In genomic region chr7:98307921-98308606, GRCm38 (mm10) we compare ENCODE assay signal across 8 mouse cellular contexts. TPM values are rescaled to one million over a fixed set of nuclear protein-coding genes. Genes with fewer than 3 reads are reported as not detected.
A peak's percentile ranks its signal among the peaks of the same experiment; 100 is the strongest.
DNase-seq lines count a peak whose midpoint lies in the region; ATAC-seq and TF ChIP-seq lines count a peak whose summit lies in the region.

No protein-coding gene starts in this region.

- H3K4me1 ChIP-seq in kidney, embryonic 14.5 days (ENCODE audit: control insufficient read depth, insufficient read depth, low read length) = peaks cover 3% of the 10 kb centered on the region; the same call in 1 of the 2 replicates
- H3K4me1 ChIP-seq in bone marrow macrophage, adult 2 months (ENCODE audit: control insufficient read depth, insufficient read depth, low read length) = peaks cover 18% of the 10 kb centered on the region
- peaks cover 14% of the 10 kb centered on the region for H3K4me1 ChIP-seq in hindbrain, embryonic 13.5 days (replicated peaks)
- peaks cover 8% of the 10 kb centered on the region for H3K4me1 ChIP-seq in midbrain, embryonic 15.5 days

- H3K27me3 ChIP-seq in kidney, embryonic 14.5 days (ENCODE audit: control insufficient read depth, insufficient read depth, low read length) = no peaks in the 10 kb centered on the region
- 0 out of 2 replicates have a peak, but pooled peaks cover 3% of the 10 kb centered on the region for H3K27me3 ChIP-seq in hindbrain, embryonic 13.5 days
- H3K27me3 ChIP-seq in midbrain, embryonic 15.5 days (replicated peaks) = no peaks in the 10 kb centered on the region

- H3K27ac ChIP-seq in kidney, embryonic 14.5 days (ENCODE audit: low read depth, low read length) = no peak overlapping the region
- H3K27ac ChIP-seq in bone marrow macrophage, adult 2 months (ENCODE audit: insufficient read depth, low read depth, low read length) = peak overlapping the region; percentile 71
- no peak overlapping the region for H3K27ac ChIP-seq in hindbrain, embryonic 13.5 days
- H3K27ac ChIP-seq in midbrain, embryonic 15.5 days = no peak overlapping the region

- TF ChIP-seq POLR2A in bone marrow macrophage, adult 2 months (IDR thresholded peaks at IDR 0.05; ENCODE audit: borderline replicate concordance, low read depth, low read length) = no peak

- H3K9me3 ChIP-seq in kidney, embryonic 14.5 days (ENCODE audit: control insufficient read depth, low read length) = no peaks in the 10 kb centered on the region
- no peaks in the 10 kb centered on the region for H3K9me3 ChIP-seq in hindbrain, embryonic 13.5 days
- no peaks in the 10 kb centered on the region for H3K9me3 ChIP-seq in midbrain, embryonic 15.5 days

- intact Hi-C loops in left cerebral cortex, postnatal 36 days (cut with DNase I) = no loop called here

- peak overlapping the region; percentile 56 for H3K4me3 ChIP-seq in kidney, embryonic 14.5 days (ENCODE audit: low read length)
- H3K4me3 ChIP-seq in bone marrow macrophage, adult 2 months (ENCODE audit: insufficient read depth, low read length) = peak overlapping the region; percentile 91
- peak overlapping the region; percentile 88 for H3K4me3 ChIP-seq in hindbrain, embryonic 13.5 days
- H3K4me3 ChIP-seq in midbrain, embryonic 15.5 days = peak overlapping the region; percentile 55

- H3K36me3 ChIP-seq in kidney, embryonic 14.5 days (ENCODE audit: control insufficient read depth, insufficient read depth, low read length) = no peaks in the 10 kb centered on the region
- no peaks in the 10 kb centered on the region for H3K36me3 ChIP-seq in hindbrain, embryonic 13.5 days
- H3K36me3 ChIP-seq in midbrain, embryonic 15.5 days (replicated peaks) = no peaks in the 10 kb centered on the region

- no peak for DNase-seq in kidney, adult 18-20 months
- no peak for DNase-seq in left cerebral cortex, postnatal 36 days (ENCODE audit: low spot score in 2 of 2)
- DNase-seq in c-Kit-positive CD71-positive TER-119-positive erythroid progenitor cells, embryonic 14.5 days (ENCODE audit: low spot score) = no peak

- H3K9ac ChIP-seq in kidney, embryonic 14.5 days (ENCODE audit: low read depth, low read length) = peak overlapping the region; percentile 77
- peak overlapping the region; percentile 88 for H3K9ac ChIP-seq in hindbrain, embryonic 13.5 days
- H3K9ac ChIP-seq in midbrain, embryonic 15.5 days = peak overlapping the region; percentile 77; the same call in 1 of the 2 replicates

- 43% methylated on average over 9 of the region's 9 CpGs for WGBS in kidney, embryonic 14.5 days
- 51% methylated on average over 9 of the region's 9 CpGs for WGBS in hindbrain, embryonic 13.5 days
- WGBS in midbrain, embryonic 15.5 days = 40% methylated on average over 9 of the region's 9 CpGs

- ATAC-seq in kidney, embryonic 14.5 days (ENCODE audit: low FRiP score, low TSS enrichment) = no peak
- no peak for ATAC-seq in hindbrain, embryonic 13.5 days (ENCODE audit: low FRiP score)
- no peak for ATAC-seq in midbrain, embryonic 15.5 days (replicated peaks)
- no peak for ATAC-seq in megakaryocyte progenitor cell, adult 5-6 weeks (replicated peaks; ENCODE audit: poor library complexity)

- H3K4me2 ChIP-seq in kidney, embryonic 14.5 days (replicated peaks; ENCODE audit: low read depth, low read length) = peak overlapping the region; percentile 91
- H3K4me2 ChIP-seq in hindbrain, embryonic 13.5 days = peak overlapping the region; percentile 85
- peak overlapping the region; percentile 81 for H3K4me2 ChIP-seq in midbrain, embryonic 15.5 days

- TF ChIP-seq CTCF in bone marrow macrophage, adult 2 months (IDR thresholded peaks at IDR 0.05; ENCODE audit: low read depth, low read length) = no peak

RNA-seq across cellular contexts. Expression of gene Acer3, which starts 12.9 kb away (rescaled TPM):
- 25.6 and 27.4 TPM in 2 replicates for polyA plus RNA-seq in kidney, embryonic 14.5 days (2014; fragmentation: Nextera tagmentation; extraction: Ambion mirVana)
- polyA plus RNA-seq in bone marrow macrophage, adult 2 months (2012; ENCODE audit: insufficient read depth, insufficient read length, missing spikeins) = 69.6 and 73.6 TPM in 2 replicates
- polyA plus RNA-seq in hindbrain, embryonic 13.5 days (2015; fragmentation: Nextera tagmentation; extraction: Ambion mirVana) = 16.6 and 18.3 TPM in 2 replicates
- 18.3 and 18.8 TPM in 2 replicates for polyA plus RNA-seq in midbrain, embryonic 15.5 days (2015; fragmentation: Nextera tagmentation; extraction: Ambion mirVana)
- total RNA-seq in left cerebral cortex, postnatal 36 days (2021) = 10 to 100 TPM; 21.3 to 21.8 TPM
- 59.0 and 59.9 TPM in 2 replicates for total RNA-seq in megakaryocyte progenitor cell, adult 5-6 weeks (2015)
- total RNA-seq in megakaryocyte progenitor cell, adult 5-6 weeks (2017) = 36.8 and 43.4 TPM in 2 replicates

RNA-seq across cellular contexts. Expression of gene Tsku, which starts 53.1 kb away (rescaled TPM):
- polyA plus RNA-seq in kidney, embryonic 14.5 days (2014; fragmentation: Nextera tagmentation; extraction: Ambion mirVana) = 12.6 and 12.7 TPM in 2 replicates
- 39.7 and 41.3 TPM in 2 replicates for polyA plus RNA-seq in bone marrow macrophage, adult 2 months (2012; ENCODE audit: insufficient read depth, insufficient read length, missing spikeins)
- 9.1 and 10.3 TPM in 2 replicates for polyA plus RNA-seq in hindbrain, embryonic 13.5 days (2015; fragmentation: Nextera tagmentation; extraction: Ambion mirVana)
- 8.5 and 8.9 TPM in 2 replicates for polyA plus RNA-seq in midbrain, embryonic 15.5 days (2015; fragmentation: Nextera tagmentation; extraction: Ambion mirVana)
- total RNA-seq in left cerebral cortex, postnatal 36 days (2021) = 1 to 10 TPM; 3.1 to 3.4 TPM
- 0.12 TPM in 1 of 2 replicates, not detected in the other for total RNA-seq in megakaryocyte progenitor cell, adult 5-6 weeks (2015)
- total RNA-seq in megakaryocyte progenitor cell, adult 5-6 weeks (2017) = not detected in 2 replicates
